Mouse (Mus musculus) frontal cortex, postnatal 14 days (tissue): Measurements from ENCODE around the gene Adgrg6.

Experiments used
- DNase-seq, 2 experiments: peaks; one replicate each; pipeline ENCODE4 v3.0.0; 2022; ENCODE audit warnings: low spot score in 2 of 2

Adgrg6 gene

DNA sequence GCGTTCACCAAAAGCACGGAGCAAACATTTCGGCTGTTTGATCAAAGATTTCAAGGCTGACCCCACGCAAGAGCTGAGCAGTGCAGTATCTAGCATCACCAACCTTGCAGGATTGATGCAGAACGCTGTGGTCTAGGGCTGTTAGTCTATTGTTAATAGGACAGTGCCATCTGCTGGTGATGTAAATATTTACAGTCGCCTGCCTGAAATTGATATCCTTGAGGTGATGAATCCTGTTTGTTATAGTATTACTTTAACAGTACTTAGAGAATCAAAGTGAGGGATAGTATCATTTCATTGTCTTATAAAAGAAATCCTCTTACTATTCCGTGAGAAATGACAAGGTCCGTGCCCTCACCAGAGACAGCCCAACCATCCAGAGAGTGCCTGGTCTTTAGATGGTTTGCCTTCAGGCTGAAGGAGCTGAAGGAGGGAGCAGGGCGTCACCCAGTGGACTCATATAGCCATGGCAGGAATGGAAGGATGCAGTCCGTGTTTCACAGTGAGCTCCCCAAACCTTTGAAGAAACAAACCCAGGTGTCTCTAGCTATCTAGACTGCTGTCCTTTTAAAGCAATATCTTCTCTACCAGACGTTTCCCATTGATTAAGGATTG is 154.3 kb downstream of the Adgrg6 start:
- peak; percentile 55 to 74 for DNase-seq

DNA sequence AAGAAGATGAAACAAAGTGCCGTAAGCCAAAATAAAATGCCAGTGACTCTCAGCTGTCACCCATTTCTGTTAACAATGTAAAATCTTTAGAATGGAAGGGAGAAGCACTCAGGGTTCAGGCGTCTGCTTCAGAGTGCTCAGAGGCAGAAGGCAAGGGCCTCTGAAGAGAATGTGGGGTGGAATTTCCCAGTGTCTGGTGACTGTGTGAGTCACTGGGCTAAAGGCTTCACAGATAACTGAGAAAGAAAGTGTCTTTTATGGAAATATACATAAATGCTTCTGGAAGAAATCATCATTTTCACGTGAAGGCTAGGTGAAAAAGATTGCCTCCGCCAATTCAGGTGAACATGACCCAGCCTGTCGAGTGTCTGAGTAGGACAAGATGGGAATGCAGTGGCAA is 159.9 kb downstream of the Adgrg6 start:
- no peak for DNase-seq

DNA sequence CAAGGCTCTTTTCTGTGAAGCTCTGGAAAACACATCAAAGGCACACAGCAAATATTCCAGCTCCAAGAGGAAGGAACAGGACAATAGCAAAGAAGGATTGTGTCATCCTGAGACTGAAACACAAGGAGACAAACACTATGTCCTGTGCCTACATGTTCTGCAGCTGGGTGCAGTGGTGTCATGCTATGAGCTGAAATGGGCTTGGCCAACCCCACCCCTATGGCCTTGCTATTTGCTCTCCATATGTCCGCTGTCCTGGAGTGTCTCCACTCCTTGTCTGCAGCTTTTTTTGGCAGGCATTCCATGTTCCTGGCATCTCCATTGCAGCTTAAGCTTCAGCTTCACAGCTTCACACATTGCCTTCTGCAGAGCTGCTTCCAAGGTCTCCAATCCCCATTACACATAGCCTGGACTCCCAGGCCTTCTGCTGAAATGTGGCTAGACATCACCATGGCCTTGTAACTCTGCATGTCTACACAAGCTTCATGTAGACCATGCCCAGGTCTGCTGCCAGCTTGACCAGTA is 180.3 kb downstream of the Adgrg6 start:
- DNase-seq, result no peak

DNA sequence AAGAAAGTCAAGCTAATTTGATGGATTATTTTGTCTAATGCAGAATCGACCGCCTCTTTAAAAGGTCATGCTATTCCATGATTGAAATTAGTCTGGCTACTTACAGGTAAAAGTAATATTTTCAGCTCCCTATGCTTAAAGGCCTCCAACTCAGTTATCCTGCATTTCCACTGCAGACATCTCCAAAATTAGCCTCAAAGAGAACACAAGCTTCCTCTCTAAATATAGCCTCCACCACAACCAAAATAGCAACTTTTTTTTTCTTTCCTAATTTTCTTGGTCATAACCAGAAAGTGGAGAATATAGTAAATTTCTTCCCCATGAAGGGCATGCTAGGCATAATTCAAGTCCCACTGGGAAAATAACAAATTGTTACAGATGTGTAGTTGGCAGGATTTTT is 182.2 kb downstream of the Adgrg6 start:
- DNase-seq, result no peak

DNA sequence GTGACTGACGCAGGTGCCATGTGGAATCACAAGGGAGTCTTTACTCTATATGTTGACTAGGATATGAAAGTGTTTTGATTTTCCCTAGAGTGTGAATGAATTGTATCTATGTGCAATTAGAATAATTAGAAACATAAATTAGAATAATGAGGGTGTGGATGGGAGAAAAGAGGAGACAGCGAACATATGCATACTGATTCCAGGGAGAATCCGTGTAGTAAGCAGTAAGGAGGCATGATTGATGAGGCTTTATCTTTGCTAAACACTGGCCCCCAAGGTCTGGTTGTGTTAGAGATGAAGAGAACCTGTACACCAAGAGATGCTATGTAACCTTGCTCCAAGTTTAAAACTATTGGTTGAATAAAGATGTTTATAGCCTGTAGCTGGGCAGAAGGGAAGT is 187.2 kb downstream of the Adgrg6 start:
- no peak for DNase-seq
